Mouse (Mus musculus) G1E (cell line): Measurements from ENCODE around the gene Txndc9.

ENCODE experiments used
- CTCF ChIP-seq: IDR thresholded peaks from 2 replicates; pipeline ENCODE4 v1.5.1; 2012; ENCODE audit warnings: low read depth, low read length, inconsistent platforms, mixed read lengths
- GATA1 ChIP-seq: IDR thresholded peaks from 2 replicates; pipeline ENCODE4 v1.6.1; 2012; ENCODE audit warnings: borderline replicate concordance, low read length, inconsistent platforms, mixed read lengths
- POLR2AphosphoS5 ChIP-seq: IDR thresholded peaks from 2 replicates; pipeline ENCODE4 v1.6.1; 2012; ENCODE audit warnings: low read depth, low read length, inconsistent platforms; ENCODE audit not compliant: insufficient replicate concordance
- TAL1 ChIP-seq: conservative IDR thresholded peaks from 2 replicates; pipeline ENCODE4 v1.6.1; 2012; ENCODE audit warnings: low read depth, low read length, inconsistent platforms, mixed read lengths

DNA sequence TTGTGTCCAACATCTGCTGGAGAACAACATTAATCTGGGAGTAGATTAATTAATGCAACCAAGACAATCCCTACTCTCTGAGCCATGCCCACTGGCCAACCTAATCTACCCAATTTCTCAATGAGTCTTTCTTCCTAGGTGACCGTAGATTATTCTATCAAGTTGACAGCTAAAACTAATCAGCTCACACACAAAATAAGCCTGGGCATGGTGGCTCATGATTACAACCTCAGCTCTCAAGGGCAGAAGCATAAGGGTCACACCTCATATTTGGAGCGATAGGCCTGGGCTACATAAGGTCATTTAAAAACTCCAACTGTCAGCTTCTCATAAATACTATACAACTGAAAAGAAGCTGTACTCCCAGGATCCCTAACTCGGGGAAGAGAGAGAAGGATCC is 1.5 kb downstream of the Txndc9 start:
- no peak for TF ChIP-seq CTCF
- no peak for TF ChIP-seq POLR2AphosphoS5
- no peak for TF ChIP-seq GATA1
- no peak for TF ChIP-seq TAL1
